Mouse (Mus musculus) myocyte (in vitro differentiated cells): ENCODE measurements around the gene Mybpc1. TPM values are rescaled to one million over a fixed set of nuclear protein-coding genes. Genes with fewer than 3 reads are reported as not detected.

Source experiments
- H3K27me3 ChIP-seq: one replicate; pipeline ENCODE4 v1.6.1; 2011; ENCODE audit not compliant: control insufficient read depth, insufficient read depth, insufficient read length
- H3K36me3 ChIP-seq: one replicate; pipeline ENCODE4 v1.6.1; 2011; ENCODE audit not compliant: control insufficient read depth, insufficient read depth
- H3K4me2 ChIP-seq: one replicate; pipeline ENCODE4 v1.6.1; 2011; ENCODE audit warnings: low read depth, control low read depth
- H3K4me3 ChIP-seq: one replicate; pipeline ENCODE4 v1.5.1; 2011; ENCODE audit warnings: mild to moderate bottlenecking, control low read depth, moderate library complexity
- H3K79me2 ChIP-seq: one replicate; pipeline ENCODE4 v1.6.1; 2011; ENCODE audit not compliant: control insufficient read depth, insufficient read depth
- H3ac ChIP-seq: one replicate; pipeline ENCODE4 v1.6.1; 2011; ENCODE audit not compliant: control insufficient read depth, insufficient read length
- CEBPB ChIP-seq: IDR thresholded peaks from 2 replicates; pipeline ENCODE4 v1.6.1; 2011; ENCODE audit warnings: mild to moderate bottlenecking, moderate library complexity; ENCODE audit not compliant: poor library complexity, insufficient read depth, severe bottlenecking
- E2F4 ChIP-seq: IDR thresholded peaks from one replicate; pipeline ENCODE4 v1.6.1; 2011; ENCODE audit warnings: mild to moderate bottlenecking, control low read depth, moderate library complexity; ENCODE audit not compliant: insufficient read depth
- MAX ChIP-seq: IDR thresholded peaks from one replicate; pipeline ENCODE4 v1.6.1; 2011; ENCODE audit warnings: low read depth, mild to moderate bottlenecking, control low read depth
- MYOD1 ChIP-seq, 3 experiments: IDR thresholded peaks; one replicate each; pipeline ENCODE4 v1.6.1; 2011; ENCODE audit warnings: control low read depth in 2 of 3, low read depth in 2 of 3, mild to moderate bottlenecking in 2 of 3, moderate library complexity in 1 of 3; ENCODE audit not compliant: insufficient read length in 2 of 3, control insufficient read depth in 1 of 3
- MYOG ChIP-seq, 3 experiments: IDR thresholded peaks; one replicate each; pipeline ENCODE4 v1.6.1; 2011; ENCODE audit warnings: control low read depth in 2 of 3, low read depth in 2 of 3, mild to moderate bottlenecking in 2 of 3; ENCODE audit not compliant: insufficient read length in 2 of 3, control insufficient read depth in 1 of 3, insufficient read depth in 1 of 3
- POLR2A ChIP-seq: IDR thresholded peaks from one replicate; pipeline ENCODE4 v1.6.1; 2011; ENCODE audit warnings: low read depth, mild to moderate bottlenecking, control low read depth, moderate library complexity; ENCODE audit not compliant: insufficient read length
- POLR2AphosphoS2 ChIP-seq: IDR thresholded peaks from one replicate; pipeline ENCODE4 v1.6.1; 2011; ENCODE audit warnings: low read depth, control low read depth; ENCODE audit not compliant: insufficient read length
- REST ChIP-seq: IDR thresholded peaks from one replicate; pipeline ENCODE4 v1.6.1; 2011; ENCODE audit warnings: mild to moderate bottlenecking, control low read depth, moderate library complexity; ENCODE audit not compliant: insufficient read depth, insufficient read length
- SRF ChIP-seq: IDR thresholded peaks from one replicate; pipeline ENCODE4 v1.6.1; 2011; ENCODE audit warnings: low read depth; ENCODE audit not compliant: control insufficient read depth, insufficient read length
- TCF12 ChIP-seq: IDR thresholded peaks from one replicate; pipeline ENCODE4 v1.6.1; 2011; ENCODE audit warnings: mild to moderate bottlenecking, control low read depth; ENCODE audit not compliant: poor library complexity, insufficient read depth, severe bottlenecking
- TCF3 ChIP-seq: IDR thresholded peaks from one replicate; pipeline ENCODE4 v1.6.1; 2011; ENCODE audit warnings: low read depth, control low read depth; ENCODE audit not compliant: insufficient read length
- USF1 ChIP-seq: IDR thresholded peaks from one replicate; pipeline ENCODE4 v1.6.1; 2011; ENCODE audit warnings: low read depth, mild to moderate bottlenecking, control low read depth, moderate library complexity
- polyA plus RNA-seq: library from polyadenylated mRNA; unstranded; fragments of >200 nt; fragmentation: generic; extraction: Trizol; gene quantifications from one replicate; pipeline ENCODE4 v1.2.1, GENCODE M21; 2012; ENCODE audit warnings: missing spikeins

Gene Mybpc1
- polyA plus RNA-seq, 1 experiment, result 21.9 TPM

DNA sequence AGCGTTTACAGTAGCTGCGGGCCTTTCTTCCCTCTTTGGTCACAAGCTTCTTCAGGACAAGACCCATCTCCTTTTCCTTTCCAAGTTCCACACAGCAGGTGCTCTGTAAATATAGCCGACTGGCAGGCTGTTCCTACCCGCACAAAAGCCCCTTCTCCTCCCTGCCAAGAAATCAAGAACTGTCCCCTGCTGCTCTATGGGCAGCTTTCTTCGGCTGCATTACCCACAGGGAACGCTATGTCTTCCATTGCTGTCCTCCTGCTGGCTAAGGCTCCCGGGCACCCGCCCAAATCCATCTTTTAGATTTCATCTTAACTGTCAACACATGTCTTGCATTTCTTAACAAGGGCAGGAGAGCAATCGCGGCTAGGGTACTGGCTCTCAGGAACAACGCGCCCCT is 13.9 kb downstream of the Mybpc1 start:
- no peak overlapping the region for H3ac ChIP-seq
- TF ChIP-seq TCF3 (no peak), MYOD1 (IDR thresholded peaks at IDR 0.05; ENCODE audit: control insufficient read depth in 1 of 3, insufficient read length in 2 of 3, low read depth in 2 of 3) (peak in 2 of 3 experiments; percentile 28 to 38), SRF (no peak), TCF12 (no peak), POLR2AphosphoS2 (no peak), USF1 (no peak), E2F4 (no peak), CEBPB (no peak), POLR2A (no peak), MAX (no peak), REST (no peak), MYOG (IDR thresholded peaks at IDR 0.05; ENCODE audit: control insufficient read depth in 1 of 3, insufficient read depth in 1 of 3, insufficient read length in 2 of 3, low read depth in 2 of 3) (peak in 2 of 3 experiments; percentile 32 to 69)
- H3K4me2 ChIP-seq, result peak overlapping the region; percentile 45
- H3K4me3 ChIP-seq, result no peak overlapping the region
- no peaks in the 10 kb centered on the region for H3K27me3 ChIP-seq
- H3K36me3 ChIP-seq, result no peaks in the 10 kb centered on the region
- H3K79me2 ChIP-seq, result no peaks in the 10 kb centered on the region

- Histone ChIP-seq H3K4me2 (no peak overlapping the region), H3K36me3 (no peaks in the 10 kb centered on the region), H3K27me3 (no peaks in the 10 kb centered on the region), H3K4me3 (no peak overlapping the region), H3K79me2 (no peaks in the 10 kb centered on the region), H3ac (no peak overlapping the region)
- TF ChIP-seq MYOD1 (IDR thresholded peaks at IDR 0.05; ENCODE audit: control insufficient read depth in 1 of 3, insufficient read length in 2 of 3, low read depth in 2 of 3) (peak in 1 of 3 experiments; percentile 47), TCF12 (no peak)
Observed at GRCm38 (mm10) chr10:88584469-88584868, 20.5 kb downstream of the Mybpc1 start.

DNA sequence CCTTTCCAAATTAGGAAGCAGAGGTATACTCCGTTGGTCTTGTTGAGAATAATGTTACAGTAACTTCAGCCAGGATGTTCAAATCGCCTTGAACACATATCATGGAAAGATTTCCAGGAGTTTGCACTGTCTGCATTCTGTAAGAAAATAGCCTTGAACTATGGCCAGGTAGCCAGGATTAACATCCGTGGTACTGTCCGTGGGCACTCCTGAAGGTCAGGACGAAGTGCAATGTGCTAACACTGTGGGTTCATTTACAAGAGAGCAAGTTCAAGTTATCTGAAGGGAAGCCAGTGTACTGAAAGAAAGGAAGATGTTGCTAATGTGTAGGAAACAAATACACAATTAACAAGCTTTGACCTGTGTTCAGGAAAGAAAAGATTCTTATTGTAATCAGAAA is 24.2 kb downstream of the Mybpc1 start:
- H3K79me2 ChIP-seq, result no peaks in the 10 kb centered on the region
- no peak overlapping the region for H3ac ChIP-seq

GRCm38 (mm10) chr10:88578651-88579050 is 26.3 kb downstream of the Mybpc1 start:
- Histone ChIP-seq H3ac (no peak overlapping the region), H3K4me2 (no peak overlapping the region), H3K27me3 (no peaks in the 10 kb centered on the region), H3K79me2 (no peaks in the 10 kb centered on the region), H3K36me3 (no peaks in the 10 kb centered on the region), H3K4me3 (no peak overlapping the region)
- TF ChIP-seq TCF12, result no peak
- no peak for TF ChIP-seq SRF
- TF ChIP-seq MYOG (IDR thresholded peaks at IDR 0.05; ENCODE audit: control insufficient read depth in 1 of 3, insufficient read depth in 1 of 3, insufficient read length in 2 of 3, low read depth in 2 of 3), result no peak
- no peak for TF ChIP-seq MYOD1 (IDR thresholded peaks at IDR 0.05; ENCODE audit: control insufficient read depth in 1 of 3, insufficient read length in 2 of 3, low read depth in 2 of 3)
- no peak for TF ChIP-seq E2F4
- TF ChIP-seq POLR2A, result no peak
- no peak for TF ChIP-seq MAX
- no peak for TF ChIP-seq TCF3
- no peak for TF ChIP-seq CEBPB
- TF ChIP-seq USF1, result no peak
- TF ChIP-seq POLR2AphosphoS2, result no peak
- no peak for TF ChIP-seq REST

More for the DNA sequence above, 24.2 kb downstream of the Mybpc1 start:
- Histone ChIP-seq H3K4me3 (no peak overlapping the region), H3K4me2 (no peak overlapping the region), H3K27me3 (no peaks in the 10 kb centered on the region), H3K36me3 (no peaks in the 10 kb centered on the region)
- no peak for TF ChIP-seq POLR2AphosphoS2
- no peak for TF ChIP-seq POLR2A
- no peak for TF ChIP-seq MYOD1 (IDR thresholded peaks at IDR 0.05; ENCODE audit: control insufficient read depth in 1 of 3, insufficient read length in 2 of 3, low read depth in 2 of 3)
- TF ChIP-seq REST, result no peak
- TF ChIP-seq CEBPB, result no peak
- TF ChIP-seq E2F4, result no peak

- Histone ChIP-seq H3K4me3 (no peak overlapping the region), H3K27me3 (no peaks in the 10 kb centered on the region), H3K36me3 (no peaks in the 10 kb centered on the region), H3ac (no peak overlapping the region), H3K79me2 (no peaks in the 10 kb centered on the region), H3K4me2 (no peak overlapping the region)
- TF ChIP-seq TCF12, result no peak
- TF ChIP-seq POLR2A, result no peak
- TF ChIP-seq E2F4, result no peak
- no peak for TF ChIP-seq MAX
- no peak for TF ChIP-seq USF1
- TF ChIP-seq MYOG (IDR thresholded peaks at IDR 0.05; ENCODE audit: control insufficient read depth in 1 of 3, insufficient read depth in 1 of 3, insufficient read length in 2 of 3, low read depth in 2 of 3), result no peak
- TF ChIP-seq REST, result no peak
- TF ChIP-seq SRF, result no peak
Observed at GRCm38 (mm10) chr10:88574115-88574635, 30.8 kb downstream of the Mybpc1 start.
